Mouse (Mus musculus) forelimb bud, embryonic 11.5 days (tissue): ENCODE results near the gene Fcrl5.

Experiments used
- DNase-seq: peaks from one replicate; pipeline ENCODE4 v3.0.0-alpha.2; 2012; ENCODE audit warnings: low read depth, low spot score

Gene Fcrl5

DNA sequence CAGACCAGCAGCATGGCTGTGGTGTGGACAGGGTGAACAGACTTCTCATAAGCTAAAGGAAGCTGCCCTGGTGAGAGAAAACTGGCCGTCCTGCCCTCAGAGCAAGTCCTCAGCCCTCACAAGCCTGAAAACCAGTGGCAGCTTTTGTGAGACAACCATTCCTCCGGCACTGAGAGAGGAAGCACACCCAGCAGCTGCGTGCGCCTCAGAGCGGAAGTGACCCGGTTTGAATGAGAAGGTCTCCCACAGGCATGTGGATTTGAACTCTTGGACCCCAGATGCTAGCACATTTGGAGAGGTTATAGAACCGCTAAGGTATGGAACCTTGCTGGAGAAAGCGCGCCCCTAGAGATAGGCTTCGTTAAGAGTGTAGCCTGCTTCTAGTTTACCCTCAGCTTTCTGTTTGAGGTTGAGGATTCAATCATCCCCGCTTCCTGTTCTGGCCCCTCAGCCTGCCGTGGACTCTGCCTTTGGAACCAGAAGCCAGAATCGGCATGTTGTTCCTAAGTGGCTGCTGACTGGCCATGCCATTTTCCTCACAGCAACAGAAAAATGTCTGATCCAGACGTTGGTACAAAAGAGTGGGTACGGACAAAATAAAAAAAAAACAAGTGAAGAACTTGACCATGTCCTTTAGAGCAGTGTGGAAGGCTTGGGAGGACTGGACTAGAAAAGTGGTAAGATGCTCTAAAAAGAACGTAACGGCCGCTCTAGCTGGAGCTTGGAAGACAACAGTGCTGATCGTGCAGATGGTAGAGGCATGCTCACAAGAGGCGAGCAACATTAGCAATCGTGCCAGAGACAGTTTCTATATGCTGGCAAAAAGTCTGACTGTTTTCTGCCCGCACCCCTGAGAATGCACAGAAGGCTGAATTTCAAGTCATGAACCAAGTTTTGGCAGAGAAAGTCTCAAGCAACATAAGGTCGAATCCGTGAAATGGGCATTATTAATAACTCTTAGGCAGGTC is 64.8 kb downstream of the Fcrl5 start:
- no peak for DNase-seq

DNA sequence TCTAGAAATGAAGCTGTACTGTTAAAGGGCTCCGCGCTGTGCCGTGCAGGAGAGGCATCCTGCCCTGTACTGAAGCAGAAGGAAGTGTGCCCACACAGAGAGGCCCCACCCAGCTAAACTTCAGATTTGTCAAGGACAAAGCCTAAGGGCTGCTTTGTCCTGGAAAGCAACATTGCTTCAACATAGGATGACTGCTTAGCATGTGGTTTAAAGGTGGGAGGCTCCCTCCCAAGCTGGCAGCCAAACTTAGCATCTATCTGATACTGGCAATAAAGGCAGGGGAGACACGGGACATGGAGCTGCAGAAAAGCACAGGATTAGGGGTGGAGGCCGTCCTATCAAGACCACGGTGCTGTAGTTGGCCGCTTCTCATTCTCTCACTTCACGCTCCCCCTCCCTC is 65.6 kb downstream of the Fcrl5 start:
- DNase-seq, result no peak

DNA sequence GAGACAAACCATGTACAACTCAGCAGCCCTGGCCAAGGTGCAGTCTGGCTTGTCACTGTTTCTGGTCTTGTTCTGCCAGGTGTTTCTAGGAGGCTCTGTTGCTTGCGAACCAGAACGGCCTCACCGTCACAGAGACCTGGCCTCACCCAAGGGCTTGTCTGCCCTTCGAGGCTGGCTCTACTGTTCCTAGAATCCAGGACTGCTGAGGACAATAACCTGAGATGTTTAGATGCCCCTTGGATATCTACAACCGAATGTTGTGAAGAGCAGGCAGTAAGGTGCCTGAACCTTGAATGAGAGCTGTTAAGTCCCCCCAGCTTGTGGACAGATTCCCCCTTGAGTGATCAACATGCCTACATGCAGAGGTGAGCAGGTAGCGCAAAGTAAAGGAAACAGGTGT is 67.2 kb downstream of the Fcrl5 start:
- DNase-seq, result no peak

DNA sequence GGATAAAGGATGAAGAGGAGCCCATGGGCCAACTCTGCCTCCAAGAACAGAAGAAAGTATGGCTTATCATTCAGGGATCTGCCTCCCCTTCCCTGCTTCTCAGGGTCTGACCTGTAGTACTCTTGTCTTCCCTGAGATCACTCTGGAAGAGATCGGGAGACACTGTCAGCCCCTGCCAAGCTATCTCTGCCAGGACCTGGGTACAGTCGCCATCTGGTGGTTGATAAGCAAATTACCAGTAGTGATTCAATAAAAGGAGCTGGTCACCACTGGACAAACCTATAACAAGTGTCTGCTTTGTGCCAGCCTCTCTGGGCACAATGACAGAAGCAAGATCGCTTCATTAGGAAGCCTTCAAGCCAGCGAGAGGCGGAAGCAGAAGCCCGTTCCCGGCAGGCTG is 68.8 kb downstream of the Fcrl5 start:
- no peak for DNase-seq

DNA sequence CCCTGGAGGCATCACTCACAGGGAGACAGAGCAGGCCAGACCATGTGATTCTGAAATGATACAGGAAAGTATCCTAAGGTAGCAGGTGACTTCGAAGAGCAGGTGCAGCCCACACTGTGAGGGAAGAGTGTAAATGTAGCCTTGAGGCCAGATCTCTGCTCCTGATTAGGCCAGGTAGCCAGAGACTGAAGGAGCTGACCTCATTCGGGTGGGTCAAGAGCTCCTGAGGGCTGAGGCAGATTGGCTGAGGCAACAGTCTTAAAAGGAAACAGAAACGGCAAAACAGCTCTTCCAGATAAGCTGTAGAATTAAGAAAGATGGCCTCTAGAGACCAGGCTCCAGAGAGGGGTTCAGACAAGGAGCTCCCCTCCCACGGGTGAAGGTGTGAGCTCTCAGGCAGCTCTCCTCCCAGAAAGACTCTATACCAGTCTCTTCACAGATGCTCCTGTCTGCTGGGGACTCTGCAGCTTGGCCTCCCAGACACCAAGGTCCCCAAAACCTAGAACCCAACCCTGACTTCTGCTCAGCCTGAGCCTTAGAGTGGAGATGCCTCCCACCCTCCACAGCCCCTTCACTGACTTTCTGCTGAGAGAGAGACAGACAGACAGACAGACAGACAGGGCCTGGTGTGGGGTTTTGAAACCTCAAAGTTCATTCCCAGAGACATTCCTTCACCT is 69.3 kb downstream of the Fcrl5 start:
- DNase-seq, result no peak

DNA sequence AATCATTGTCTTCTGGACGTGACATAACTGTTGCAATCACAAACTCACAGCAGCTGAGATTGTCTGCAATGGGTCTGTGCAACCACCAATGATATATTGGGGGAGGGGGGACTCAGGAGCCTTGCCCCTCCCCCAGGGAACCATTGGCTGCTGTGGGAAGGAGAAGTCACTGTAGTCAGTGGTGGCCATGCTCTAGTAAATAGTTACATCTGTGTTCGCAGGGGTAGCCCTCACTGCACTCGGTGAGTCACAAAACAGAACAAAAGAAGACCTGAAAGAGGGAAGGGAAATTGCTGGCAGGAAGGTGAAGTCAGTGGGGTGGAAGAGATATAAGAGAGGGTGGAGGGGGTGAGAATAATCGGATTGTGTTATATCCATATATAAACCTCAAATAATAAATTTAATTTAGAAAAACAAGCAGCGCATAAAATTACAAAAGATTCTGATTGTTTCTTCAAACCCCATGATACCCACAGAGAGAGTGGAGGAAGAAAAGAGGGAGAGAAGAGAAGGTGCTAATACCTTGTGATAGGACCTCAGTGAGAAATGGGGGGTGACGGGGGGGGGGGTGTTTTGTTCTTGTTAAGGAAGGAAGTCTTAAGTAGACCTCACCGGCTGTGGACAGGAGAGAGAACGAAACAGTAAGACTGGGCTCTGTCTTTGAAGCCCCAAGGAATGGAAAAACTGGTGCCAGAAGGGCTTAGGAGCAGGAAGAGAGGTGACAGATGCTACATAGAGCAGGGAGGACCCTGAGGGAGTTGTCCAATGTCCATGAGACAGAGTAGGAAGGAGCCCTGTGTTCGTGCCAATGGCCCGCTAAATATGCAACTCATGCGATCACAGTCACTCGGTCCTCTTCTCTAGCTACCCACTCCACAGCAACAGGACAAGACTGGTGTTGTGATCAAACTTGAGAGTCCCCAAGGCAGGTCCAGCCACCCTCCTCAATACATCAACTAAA is 71.2 kb downstream of the Fcrl5 start:
- DNase-seq, result no peak

DNA sequence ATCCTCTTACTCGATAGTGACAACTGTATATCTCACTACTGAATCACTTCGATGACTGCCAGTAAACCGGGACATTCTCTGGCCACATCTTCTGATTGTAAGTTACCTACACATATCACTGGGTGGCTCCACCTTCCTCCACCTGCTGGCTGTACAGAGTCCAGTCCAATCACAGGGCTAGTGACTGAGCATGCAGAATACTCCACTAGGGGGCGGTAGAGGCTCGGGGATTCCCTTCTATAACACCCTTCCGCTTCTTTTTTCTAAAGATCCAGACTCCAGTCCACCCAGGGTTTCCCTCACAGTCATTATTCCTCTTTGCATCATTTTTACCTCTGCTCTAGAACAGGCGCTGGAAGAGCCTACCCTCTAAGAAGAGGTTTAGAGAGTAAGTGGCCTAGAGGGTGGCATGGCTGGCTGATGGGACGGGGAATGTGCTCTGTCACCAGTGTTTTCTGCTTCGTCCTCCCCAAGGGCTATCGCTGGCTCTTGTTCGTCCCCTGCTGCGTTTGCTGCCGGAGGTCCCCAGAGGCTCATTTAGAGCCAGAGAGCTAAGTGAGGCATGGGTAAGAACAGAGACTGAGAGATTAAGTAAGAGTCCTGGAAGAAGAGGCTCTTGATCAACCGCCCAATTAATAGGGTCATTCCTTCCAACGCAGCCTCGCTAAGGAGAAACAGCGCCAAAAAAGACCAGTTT is 72.8 kb downstream of the Fcrl5 start:
- peak; percentile 89 for DNase-seq

DNA sequence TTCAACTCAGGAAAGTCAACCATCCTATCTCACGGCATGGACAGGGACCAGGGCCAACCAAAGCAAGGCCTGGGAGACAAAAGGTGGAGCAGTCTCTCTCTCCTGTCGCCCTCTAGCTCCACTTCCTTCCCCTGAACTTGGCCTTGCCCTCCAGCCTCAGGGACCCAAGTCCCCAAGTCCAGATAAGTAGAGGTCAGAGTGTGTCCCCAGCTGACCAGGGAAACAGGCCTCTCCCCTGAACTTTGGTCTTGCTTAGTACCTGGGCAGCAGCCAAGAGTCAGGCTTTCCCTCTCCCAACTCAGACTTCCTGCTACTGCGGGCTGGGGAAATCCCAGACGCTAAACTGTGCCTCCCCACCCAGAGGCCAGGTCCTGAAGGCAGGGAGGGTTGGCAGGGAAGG is 73.5 kb downstream of the Fcrl5 start:
- no peak for DNase-seq

DNA sequence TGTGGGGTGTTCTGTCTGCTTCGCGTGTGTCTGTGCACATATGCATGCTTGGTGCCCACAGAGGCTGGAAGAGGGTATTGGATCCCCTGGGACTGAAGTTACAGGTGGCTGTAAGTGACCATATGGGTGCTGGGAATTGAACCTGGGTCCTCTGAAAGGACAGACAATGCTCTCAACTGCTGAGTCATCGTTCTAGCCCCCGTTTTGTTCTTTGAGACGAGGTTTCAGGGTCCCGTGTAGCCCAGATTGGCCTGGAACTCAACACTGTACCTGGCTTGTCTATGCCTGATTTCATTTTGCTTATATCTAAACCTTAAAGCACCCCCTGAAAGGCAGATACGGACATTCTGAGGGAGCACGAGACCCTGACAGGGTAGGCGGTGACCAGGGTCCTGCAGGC is 75.3 kb downstream of the Fcrl5 start:
- no peak for DNase-seq

DNA sequence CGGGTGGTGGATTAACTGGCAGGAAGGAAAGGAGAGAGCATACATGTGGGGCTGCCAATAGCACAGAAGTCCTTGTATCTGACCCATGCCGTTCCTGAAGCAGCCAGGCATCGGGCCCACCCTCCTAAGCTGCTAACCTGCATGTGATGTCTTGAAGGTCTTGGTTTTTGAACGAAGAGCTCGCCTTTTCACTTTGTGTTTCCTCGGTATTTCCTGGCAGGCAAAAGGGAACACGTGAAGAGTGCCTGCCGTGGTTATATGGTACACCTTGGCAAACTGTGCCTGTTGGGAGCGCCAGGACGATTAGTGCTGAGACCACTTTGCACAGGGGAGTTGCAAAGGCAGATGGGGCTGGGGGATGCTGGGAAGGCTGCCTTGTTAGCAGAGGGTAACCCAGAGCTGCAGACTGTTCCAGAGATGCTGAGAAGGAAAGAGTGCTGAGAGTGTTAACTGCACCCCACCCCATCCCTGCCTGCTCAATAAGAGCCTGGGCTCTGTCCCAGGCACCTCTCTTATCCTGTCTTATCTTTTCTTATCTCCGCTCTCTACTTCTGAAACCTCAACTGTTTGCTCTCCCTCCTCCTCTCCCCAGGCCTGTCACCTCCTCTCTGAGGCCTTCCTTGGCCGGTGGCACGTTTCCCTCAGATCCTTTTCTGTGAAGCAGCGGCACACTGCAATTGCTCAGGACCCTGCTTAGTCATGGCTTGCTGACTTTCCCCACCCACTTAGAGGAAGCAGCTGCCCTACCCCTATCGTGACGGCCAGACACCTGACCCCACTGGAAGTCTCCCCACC is 76.6 kb downstream of the Fcrl5 start:
- no peak for DNase-seq

DNA sequence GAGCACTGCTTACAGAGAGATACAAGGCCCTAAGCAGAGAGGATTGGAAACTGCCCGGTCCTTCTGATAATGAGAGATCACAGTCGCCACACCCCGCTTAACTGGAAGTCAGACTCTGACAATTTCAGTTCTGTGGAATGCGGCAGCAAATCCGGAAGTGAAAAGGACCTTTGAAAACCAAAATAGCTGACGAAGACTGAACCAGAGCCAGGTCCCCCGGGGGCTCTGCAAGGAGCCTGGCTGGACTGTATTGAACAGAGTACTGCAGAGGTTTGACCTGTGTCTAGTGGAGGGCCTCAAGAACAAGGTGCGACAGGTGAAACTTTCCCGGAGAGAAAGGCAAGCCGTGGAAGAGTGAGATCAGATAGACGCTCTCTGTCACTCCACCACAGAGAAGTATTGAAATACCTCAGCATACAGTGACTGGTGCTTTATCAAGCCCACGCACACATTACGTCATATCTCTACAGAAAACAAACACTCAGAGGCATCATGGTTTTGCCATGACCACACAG is 80.1 kb downstream of the Fcrl5 start:
- no peak for DNase-seq

DNA sequence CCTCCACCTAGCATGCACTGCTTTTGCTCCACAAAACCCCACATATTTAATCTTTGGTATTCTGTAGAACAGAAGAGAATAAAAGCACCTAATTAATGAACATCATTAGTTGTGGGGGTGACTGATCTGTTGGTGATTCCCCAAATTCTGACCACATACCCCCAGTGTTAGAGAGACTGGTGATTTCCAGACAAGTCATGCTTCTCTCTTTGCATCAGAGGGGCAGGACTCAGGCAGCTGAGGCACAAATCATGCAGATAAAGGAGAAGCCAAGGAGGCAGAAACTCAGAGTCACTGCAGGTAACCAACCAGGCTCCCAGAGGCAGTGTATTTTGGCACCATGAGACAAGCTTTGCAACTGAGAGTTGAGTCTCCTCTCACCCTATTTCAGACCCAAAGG is 82.9 kb downstream of the Fcrl5 start:
- no peak for DNase-seq

DNA sequence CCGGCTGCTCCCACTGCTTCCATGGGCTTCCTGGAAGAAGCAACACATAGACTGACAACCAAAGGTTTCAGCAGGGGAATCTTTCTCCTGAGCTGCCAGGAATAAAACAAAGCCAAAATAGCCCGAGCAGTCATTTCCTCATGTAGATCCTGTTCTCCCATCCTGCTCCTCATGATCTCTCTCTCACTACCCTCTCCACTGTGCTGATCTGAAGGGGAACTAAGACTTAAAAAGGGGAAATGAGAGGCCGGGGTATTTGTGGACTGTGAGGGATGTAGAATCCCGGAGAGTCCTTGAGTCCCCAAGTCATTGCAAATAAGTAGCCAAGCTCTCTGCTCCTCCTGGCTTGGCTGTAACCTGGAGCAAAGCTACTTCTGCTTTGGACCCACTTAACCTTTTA is 85.6 kb downstream of the Fcrl5 start:
- DNase-seq, result no peak

DNA sequence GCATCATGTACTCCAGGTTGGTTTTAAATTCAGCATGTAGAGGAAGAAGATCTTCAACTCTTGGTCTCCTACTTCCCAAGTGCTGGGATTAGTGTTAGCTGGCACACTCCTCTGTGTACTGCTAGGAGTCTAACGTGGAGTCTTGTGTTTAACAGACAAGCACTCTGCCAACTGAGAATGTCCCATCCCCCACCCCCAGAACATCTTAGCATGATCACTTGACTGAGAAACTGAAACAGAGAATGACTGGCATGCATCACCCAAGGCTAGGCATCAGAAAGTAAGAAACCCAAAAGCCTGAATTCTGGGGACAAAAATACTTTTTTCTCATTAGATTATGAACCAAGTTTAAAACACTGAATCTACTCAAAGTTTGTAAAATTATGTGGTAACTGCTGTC is 86.3 kb downstream of the Fcrl5 start:
- DNase-seq, result no peak

DNA sequence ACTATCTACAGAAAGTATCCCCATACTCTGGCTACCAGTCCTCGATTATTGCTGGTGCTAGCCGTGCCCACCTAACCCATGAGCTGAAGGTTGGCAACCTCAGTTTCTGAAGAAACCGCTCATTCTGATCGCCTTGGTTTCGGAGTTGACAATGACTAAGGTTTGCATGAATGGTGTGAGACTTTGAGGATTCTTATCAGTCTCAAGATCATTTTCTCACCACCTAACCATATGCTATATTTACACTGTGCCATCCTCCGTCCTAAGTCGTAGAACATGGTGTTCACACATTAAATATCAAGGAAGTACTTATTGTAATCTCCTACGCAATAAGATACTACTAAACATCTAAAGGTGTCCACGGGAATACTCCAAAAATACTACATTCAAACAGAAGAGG is 88.1 kb downstream of the Fcrl5 start:
- no peak for DNase-seq

DNA sequence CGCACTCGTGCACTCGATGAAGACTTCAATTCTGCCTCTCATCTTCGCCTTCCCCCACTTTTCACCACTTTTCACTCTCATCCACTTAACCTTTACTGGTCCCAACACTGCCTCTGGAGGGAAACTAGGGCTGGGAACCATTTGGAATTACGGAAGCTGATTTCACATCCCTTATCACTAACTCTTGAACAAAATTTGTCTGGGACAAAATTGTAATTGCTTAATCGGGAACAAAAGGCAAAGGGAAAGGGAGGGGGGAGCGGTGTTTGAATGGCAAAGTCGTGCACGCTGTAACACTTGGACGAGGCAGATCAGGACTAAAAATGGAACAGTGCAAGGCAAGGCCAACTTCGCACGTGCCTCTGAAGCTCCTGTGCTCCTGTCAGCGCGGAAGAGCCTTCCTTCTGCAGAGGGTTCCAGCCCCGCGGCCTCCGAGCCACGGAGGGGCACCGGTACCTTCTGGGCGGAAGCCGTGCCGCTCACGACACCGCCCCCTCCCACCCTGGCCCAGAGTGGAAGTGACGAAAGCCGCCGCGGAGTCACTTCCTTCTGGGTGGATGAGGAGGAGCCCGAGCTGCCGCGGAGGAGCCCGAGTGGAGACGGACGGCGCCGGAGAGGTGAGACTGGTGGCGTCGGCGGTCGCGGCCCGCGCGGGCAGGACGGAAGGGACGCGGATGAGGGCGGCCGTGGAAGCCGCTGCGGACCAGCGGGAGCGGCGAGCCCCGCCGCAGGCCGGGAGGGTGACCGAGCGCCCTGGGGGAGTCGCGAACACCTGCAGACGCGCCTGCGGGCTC is 89.7 kb downstream of the Fcrl5 start, which contains the start of gene Etv3:
TSS of gene Etv3 (plus strand) at position 365 of the 794 bp plus-strand sequence.
- DNase-seq, result peak; percentile 82

DNA sequence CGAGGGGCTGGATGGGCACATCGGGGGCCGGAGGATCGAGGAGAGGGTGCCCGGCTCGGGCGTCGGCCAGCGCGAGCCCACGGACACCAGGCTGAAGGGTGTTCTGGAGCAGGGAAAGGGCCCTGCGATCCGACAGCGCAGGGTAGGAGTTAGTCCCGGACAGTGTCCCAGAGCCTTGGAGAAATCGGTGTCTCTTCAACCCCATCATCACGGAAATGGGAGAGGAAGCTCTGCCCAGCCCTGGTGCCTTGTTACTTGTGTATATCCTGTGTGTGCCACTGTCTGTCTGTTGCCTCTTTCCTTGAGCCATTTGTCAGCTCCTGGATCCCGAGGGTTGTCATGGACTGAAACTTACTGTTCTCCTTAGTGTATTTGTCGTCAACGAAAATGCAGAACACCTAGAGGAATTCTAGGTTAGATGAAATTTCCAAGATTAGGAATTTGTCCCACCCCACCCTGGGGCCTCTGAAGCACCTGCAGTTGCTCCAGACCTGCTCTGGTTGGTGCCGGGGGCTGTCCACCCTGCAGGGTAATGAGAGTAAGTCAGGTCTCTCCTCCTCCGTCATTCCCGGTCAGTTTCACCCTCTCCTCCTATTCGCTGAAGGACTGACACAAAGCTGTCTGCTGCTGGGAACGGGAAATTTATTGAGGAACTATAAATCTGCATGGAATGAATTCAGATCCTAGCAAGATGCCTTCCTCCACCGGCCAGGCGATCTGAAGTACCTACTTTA is 90.4 kb downstream of the Fcrl5 start:
- DNase-seq, result peak; percentile 32

DNA sequence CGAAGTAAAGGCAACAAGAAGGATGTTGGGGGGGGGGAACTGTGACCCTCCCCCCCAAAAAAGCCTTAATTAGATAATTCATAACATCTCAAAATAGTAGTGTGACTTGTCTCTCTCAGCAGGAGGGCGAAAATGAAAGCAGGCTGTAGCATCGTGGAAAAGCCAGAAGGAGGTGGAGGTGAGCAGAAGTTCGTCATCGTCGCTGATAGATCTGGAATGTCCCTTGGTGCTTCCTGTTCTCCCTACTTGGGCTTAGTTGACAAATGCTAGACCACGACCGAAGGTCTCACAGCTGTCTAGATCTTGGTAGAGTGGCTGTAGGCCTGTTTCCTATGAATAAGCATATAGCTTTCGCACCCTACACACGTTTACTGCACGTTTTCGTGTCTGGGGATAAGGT is 91.6 kb downstream of the Fcrl5 start:
- DNase-seq, result no peak

DNA sequence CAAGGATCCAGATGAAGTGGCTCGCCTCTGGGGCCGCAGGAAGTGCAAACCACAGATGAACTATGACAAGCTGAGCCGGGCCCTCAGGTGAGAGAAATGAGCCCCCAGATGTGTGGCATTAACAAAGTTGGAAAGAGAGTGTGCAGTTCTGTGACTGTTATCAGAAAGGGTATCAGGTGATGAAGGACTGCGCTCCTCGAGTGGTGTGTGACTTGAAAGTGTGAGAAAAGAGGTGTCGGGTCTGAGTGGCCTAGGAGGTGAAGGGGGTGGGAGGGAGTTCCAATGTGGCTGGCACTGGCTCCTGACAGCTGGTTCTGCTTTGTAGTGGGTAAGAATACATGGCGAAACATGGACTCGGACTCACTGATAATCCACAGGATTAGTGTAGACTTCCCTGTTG is 92.4 kb downstream of the Fcrl5 start:
- DNase-seq, result no peak
